Mouse (Mus musculus) gastrocnemius, postnatal 10 days (tissue): ENCODE measurements around the gene Rnf167. TPM values are rescaled to one million over a fixed set of nuclear protein-coding genes. Genes with fewer than 3 reads are reported as not detected.
A peak's percentile ranks its signal among the peaks of the same experiment; 100 is the strongest.

Source experiments
- DNase-seq: peaks from one replicate; pipeline ENCODE4 v3.0.0; 2021; ENCODE audit warnings: mixed read lengths
- total RNA-seq, 2 experiments: library from RNA; stranded (reverse); gene quantifications; 2 replicates each; pipeline ENCODE4 v1.2.3; 2021

Rnf167 gene
- total RNA-seq, 2 experiments from 2014 or later, result 41.9 to 43.7 TPM

DNA sequence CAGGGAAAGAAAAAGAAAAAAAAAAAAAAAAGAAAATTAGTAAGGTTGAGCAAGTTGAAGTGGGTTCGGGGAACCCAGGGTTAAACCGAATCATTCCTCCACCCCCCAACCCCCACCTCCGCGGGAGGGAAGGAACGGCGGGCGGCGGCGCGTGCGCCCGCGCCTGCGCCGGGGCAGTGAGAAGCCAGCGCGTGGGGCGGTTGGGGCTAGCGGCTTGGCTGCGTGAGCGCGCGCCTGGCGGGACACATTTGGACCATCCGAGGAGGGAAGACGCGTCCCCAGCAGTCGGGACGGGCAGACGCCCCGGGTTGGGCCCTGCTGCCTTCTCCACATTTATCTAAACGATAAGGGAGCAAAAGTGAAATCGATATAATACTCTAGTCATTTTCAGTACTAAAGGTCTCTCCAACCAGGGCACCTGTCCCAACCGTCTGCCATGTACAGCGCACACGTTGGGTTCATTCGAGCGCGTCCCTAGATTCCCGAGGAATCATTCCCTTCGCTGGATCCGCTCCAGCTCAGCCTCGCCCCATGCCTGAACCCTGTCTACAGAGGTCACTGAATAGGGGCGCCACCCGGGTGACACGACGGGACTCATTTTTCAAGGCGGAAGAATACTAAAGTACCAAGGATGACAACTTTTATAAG is 8.0 kb downstream of the Rnf167 start:
- peak; percentile 87 for DNase-seq

GRCm38 (mm10) chr11:70655571-70656455 is 8.8 kb downstream of the Rnf167 start:
- DNase-seq, result peak; percentile 73

GRCm38 (mm10) chr11:70656456-70656927 is 9.5 kb downstream of the Rnf167 start:
- DNase-seq, result peak; percentile 86

- peak; percentile 77 for DNase-seq
Measured at GRCm38 (mm10) chr11:70656964-70657363, 9.9 kb downstream of the Rnf167 start, which contains the start of gene Eno3. Gene Eno3, plus strand, starts transcription at chr11:70657202.

GRCm38 (mm10) chr11:70657573-70657972 is 10.5 kb downstream of the Rnf167 start:
- DNase-seq, result no peak

DNA sequence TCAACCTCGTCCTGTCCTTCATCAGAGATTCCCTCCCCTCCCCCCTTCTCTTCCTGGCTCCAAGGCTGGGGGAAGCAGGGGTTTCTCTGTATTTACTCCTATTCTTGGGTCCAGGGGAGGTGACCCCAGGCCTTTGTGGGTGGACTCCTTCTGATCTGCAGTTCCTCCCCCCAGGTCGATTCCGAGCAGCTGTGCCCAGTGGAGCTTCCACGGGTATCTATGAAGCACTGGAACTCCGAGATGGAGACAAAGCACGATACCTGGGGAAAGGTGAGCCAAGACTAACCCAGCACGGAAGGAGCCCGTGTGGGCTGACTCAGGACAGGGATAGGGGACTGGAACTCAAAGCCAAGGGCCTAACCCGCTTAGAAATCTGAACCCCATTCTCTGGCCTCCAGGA is 11.0 kb downstream of the Rnf167 start:
- no peak for DNase-seq

- DNase-seq, result no peak
Measured at GRCm38 (mm10) chr11:70658521-70658920, 11.5 kb downstream of the Rnf167 start.

DNA sequence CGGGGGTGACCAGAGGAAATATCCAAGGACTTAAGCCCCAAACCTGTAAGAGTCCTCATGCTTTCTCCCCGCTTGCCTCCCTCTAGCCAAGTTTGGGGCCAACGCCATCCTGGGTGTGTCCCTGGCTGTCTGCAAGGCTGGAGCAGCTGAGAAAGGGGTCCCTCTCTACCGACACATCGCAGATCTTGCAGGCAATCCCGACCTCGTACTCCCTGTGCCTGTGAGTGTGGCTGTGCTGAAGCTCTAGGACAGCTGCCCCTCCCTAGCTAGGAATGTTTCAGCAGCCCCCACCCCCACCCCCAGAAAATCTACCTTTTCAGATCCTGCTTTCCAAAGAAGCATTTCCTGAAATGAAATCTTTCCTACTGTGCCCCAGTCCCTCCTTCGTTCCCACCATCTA is 11.9 kb downstream of the Rnf167 start:
- no peak for DNase-seq

DNA sequence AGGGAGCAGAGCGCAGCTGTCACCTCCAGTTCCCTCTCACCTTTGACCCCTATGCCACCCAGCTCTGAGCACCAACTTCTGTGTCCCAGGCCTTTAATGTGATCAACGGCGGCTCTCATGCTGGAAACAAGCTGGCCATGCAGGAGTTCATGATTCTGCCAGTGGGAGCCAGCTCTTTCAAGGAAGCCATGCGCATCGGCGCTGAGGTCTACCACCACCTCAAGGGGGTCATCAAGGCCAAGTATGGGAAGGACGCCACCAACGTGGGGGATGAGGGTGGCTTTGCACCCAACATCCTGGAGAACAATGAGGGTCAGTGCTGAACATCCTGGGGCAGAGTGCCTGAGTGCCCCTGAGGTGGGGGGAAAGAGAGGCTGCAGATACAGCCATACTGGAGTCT is 13.5 kb downstream of the Rnf167 start:
- DNase-seq, result no peak

DNA sequence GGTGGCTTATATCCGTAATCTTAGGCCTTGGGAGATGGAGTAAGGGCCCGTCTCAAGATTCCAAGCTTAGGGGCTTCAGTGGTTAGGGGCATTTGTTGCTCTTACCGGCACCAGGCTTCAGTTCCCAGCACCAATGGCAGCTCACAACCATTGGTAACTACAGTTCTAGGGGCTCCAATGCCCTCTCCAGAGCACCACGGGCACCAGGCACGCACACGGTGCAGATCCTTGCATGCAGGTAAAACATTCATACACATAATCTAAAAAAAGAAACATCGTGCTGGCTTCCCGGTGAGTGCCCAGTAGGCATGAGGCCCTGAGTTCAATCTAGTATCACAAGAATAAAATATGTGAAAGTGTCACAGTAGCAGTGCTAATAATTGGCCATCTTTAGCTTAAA is 16.1 kb downstream of the Rnf167 start:
- DNase-seq, result no peak

DNA sequence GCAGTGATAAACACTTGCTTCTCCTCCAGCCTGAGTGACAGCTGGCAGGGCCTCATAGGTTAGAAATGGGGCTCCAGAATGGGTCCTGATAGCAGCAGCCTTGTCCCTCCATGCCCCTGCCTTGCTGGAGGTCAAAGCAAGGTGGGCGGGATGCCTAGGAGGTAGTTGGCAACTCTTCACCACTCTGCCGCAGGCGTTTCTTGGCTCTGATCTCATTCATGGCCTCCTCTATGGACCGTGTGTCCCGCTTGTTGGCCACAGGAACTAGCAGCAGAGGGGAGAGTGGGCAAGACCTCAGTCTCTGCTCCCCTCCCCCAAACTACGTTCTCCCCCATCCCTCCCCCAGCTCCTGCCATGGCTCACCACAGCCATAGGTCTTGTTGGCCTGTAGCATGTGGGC is 16.9 kb downstream of the Rnf167 start:
- no peak for DNase-seq

- no peak for DNase-seq
Measured at GRCm38 (mm10) chr11:70664741-70665140, 17.7 kb downstream of the Rnf167 start.

DNA sequence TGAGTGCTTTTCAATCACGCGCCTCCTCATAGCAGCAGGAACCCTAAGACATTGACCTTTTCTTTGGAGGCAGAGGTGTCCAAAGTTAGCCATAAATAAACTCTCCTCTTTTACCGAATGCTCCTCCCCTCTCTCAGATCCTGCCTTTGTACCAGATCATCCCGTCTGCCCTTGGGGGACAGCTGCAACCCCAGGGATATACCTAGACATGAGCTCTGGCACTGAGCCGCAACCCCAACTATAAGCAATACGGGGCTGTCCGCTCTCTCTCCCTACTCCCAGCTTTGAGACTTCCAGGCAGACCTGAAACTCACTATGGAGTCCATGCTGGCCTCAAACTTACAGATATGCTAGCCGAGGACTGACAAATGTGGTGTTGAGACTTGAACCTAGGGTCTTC is 19.7 kb downstream of the Rnf167 start:
- no peak for DNase-seq

DNA sequence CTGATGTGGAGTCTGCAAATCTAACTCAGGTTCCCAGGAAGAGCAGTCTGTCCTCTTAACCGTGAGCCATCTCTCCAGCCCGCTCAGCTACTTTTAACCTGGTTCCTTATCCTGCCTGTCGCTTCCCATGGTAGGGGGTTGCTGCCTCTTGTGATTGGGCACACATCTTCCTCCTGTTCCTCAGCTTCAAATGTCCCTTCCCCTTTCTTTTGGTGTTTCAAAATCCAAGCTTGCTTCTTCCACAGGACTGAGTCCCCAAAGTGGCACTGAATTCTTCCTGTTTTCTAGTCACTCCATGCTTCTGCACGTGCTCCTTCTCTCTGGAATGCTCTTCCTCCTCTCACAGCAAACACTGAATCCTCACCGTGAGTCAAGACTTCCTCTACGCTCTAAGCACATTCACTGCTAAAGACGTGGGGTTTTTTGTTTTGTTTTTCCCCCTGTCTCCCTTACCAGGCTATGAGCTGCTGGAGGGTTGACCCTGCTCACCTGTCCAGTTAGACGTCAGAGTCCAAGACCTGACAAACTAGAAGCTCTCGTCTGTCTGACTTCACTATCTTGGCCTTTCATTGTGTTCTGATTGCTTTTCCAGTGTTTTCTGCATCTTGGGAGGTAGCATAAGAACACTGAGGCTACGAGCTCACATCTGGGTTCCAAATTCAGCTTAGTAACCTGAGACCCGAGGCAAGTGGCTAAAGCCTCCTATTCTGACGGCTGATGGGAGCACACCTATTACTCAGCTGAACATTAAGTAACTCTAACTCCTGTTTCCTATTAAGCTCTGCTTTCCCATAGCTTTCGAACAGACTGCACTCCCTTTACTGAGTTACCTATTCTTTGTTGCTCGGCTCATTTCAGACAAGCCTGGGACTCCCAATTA is 20.5 kb downstream of the Rnf167 start:
- DNase-seq, result no peak

GRCm38 (mm10) chr11:70668335-70668770 is 21.3 kb downstream of the Rnf167 start:
- DNase-seq, result peak; percentile 71

DNA sequence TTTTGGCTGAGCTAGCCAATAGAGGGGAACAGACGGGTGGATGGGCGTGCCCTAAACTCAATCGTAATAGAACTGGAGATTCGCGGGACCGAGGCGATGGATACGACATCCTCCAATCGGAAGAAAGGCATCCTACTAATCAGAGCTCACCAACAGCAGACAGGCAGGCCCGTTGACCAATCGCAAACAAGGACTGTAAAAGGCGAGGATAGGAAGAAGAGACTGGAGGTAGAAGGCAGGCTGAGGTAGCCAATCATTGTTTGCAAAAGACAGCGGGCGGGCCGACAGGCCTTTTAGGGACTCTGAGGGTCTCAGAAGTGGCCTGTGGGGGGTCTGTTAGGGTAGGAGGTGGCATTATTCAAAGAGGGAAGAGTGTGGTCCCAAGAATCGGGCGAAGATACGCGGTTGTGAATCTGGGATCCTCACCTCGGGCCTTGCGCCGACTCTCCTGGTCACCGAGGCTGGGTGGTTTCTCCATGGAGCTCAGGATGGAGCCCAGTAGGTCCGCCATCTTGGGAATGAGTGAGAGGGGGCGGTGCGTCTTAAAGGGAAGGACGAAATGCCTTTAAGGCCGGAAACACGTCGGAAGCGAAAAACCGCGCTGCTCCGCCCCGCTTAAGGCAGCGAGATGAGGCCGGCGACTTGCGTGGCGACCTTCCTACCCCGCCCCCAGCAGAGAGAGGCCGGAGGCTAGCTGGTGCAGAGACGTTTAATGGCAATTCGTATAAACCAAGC is 21.9 kb downstream of the Rnf167 start, which contains the start of gene Spag7:
TSS of gene Spag7 (minus strand) at position 646 of the 735 bp plus-strand sequence.
- DNase-seq, result peak; percentile 89

- DNase-seq, result peak; percentile 74
Measured at GRCm38 (mm10) chr11:70669582-70670345, 22.7 kb downstream of the Rnf167 start.

- DNase-seq, result no peak
Measured at GRCm38 (mm10) chr11:70670483-70670882, 23.4 kb downstream of the Rnf167 start.

- no peak for DNase-seq
Measured at GRCm38 (mm10) chr11:70671333-70672047, 24.5 kb downstream of the Rnf167 start.

DNA sequence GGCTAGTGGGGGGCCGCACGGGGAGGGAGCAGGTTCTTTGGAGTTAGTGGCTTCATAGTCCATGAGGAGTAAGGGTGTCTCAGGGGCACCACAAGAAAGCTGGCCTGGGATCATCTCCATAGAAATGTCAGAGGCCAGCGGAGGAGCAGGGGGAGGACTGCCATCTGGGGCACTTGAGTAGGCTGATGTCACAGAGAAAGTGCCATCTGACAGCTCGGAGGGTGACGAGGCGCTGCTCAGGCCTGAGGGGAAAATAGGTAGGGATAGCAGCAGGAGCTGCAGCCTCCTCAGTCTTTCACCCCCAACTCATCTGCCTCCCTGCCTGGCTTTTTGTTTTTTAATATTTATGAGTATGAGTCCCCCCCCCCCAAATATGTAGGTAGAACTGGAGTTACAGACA is 27.0 kb downstream of the Rnf167 start:
- no peak for DNase-seq
